Mouse (Mus musculus): ENCODE results near the gene Rnf114. TPM values are rescaled to one million over a fixed set of nuclear protein-coding genes. Genes with fewer than 3 reads are reported as not detected.

The Rnf114 gene
- polyA plus RNA-seq, 1 experiment from 2014 or later = 77.0 TPM

- Histone ChIP-seq H3K27ac (peak overlapping the region; percentile 38; the same call in 1 of the 2 replicates), H3K4me2 (ENCODE audit: low read length) (no peak overlapping the region), H3K36me3 (ENCODE audit: insufficient read depth, low read length) (no peaks in the 10 kb centered on the region), H3K9ac (ENCODE audit: low read depth, low read length) (no peak overlapping the region), H3K4me3 (replicated peaks; ENCODE audit: low read depth, low read length) (no peak overlapping the region), H3K9me3 (replicated peaks; ENCODE audit: low read length) (no peaks in the 10 kb centered on the region), H3K27me3 (ENCODE audit: insufficient read depth, low read length) (no peaks in the 10 kb centered on the region), H3K4me1 (replicated peaks; ENCODE audit: insufficient read depth, low read length) (peaks cover 15% of the 10 kb centered on the region)
- ATAC-seq (replicated peaks; ENCODE audit: low FRiP score, low read depth) (0 out of 2 replicates have a peak, but pooled peaks have one; percentile 33), DNase-seq (ENCODE audit: low spot score) (no peak)
- 67% methylated on average over 13 of the region's 13 CpGs for whole genome bisulfite sequencing
- no peak for TF ChIP-seq CTCF (IDR thresholded peaks at IDR 0.05; ENCODE audit: low read depth)
Measured at GRCm38 (mm10) chr2:167564551-167565311, 72.3 kb downstream of the Rnf114 start.

- peaks cover 12% of the 10 kb centered on the region for H3K4me1 ChIP-seq (replicated peaks; ENCODE audit: insufficient read depth, low read length)
- no peaks in the 10 kb centered on the region for H3K9me3 ChIP-seq (replicated peaks; ENCODE audit: low read length)
- H3K4me3 ChIP-seq (replicated peaks; ENCODE audit: low read depth, low read length) = no peak overlapping the region
- H3K9ac ChIP-seq (ENCODE audit: low read depth, low read length) = 0 out of 2 replicates have a peak overlapping the region, but pooled peaks have one; percentile 52
- ATAC-seq (replicated peaks; ENCODE audit: low FRiP score, low read depth) = peak; percentile 23; the same call in 1 of the 2 replicates
- DNase-seq (ENCODE audit: low spot score) = no peak
- H3K4me2 ChIP-seq (ENCODE audit: low read length) = peak overlapping the region; percentile 38
- TF ChIP-seq CTCF (IDR thresholded peaks at IDR 0.05; ENCODE audit: low read depth) = no peak
- 41% methylated on average over 3 of the region's 3 CpGs for WGBS
- no peaks in the 10 kb centered on the region for H3K27me3 ChIP-seq (ENCODE audit: insufficient read depth, low read length)
- H3K36me3 ChIP-seq (ENCODE audit: insufficient read depth, low read length) = no peaks in the 10 kb centered on the region
- H3K27ac ChIP-seq = peak overlapping the region; percentile 87
Measured at GRCm38 (mm10) chr2:167565312-167565656, 72.8 kb downstream of the Rnf114 start.

GRCm38 (mm10) chr2:167565682-167566081, 73.2 kb downstream of the Rnf114 start:
- DNase-seq (ENCODE audit: low spot score) = peak; percentile 89
- H3K9ac ChIP-seq (ENCODE audit: low read depth, low read length) = peak overlapping the region; percentile 52

More at GRCm38 (mm10) chr2:167565682-167566081, 73.2 kb downstream of the Rnf114 start:
- H3K36me3 ChIP-seq (ENCODE audit: insufficient read depth, low read length) = no peaks in the 10 kb centered on the region
- TF ChIP-seq CTCF (IDR thresholded peaks at IDR 0.05; ENCODE audit: low read depth) = no peak
- H3K27me3 ChIP-seq (ENCODE audit: insufficient read depth, low read length) = no peaks in the 10 kb centered on the region
- H3K4me2 ChIP-seq (ENCODE audit: low read length) = peak overlapping the region; percentile 38
- WGBS = 11% methylated on average over 19 of the region's 19 CpGs
- H3K4me3 ChIP-seq (replicated peaks; ENCODE audit: low read depth, low read length) = no peak overlapping the region
- H3K27ac ChIP-seq = peak overlapping the region; percentile 87
- peaks cover 12% of the 10 kb centered on the region for H3K4me1 ChIP-seq (replicated peaks; ENCODE audit: insufficient read depth, low read length)
- ATAC-seq (replicated peaks; ENCODE audit: low FRiP score, low read depth) = no peak; the same call in 1 of the 2 replicates
- no peaks in the 10 kb centered on the region for H3K9me3 ChIP-seq (replicated peaks; ENCODE audit: low read length)

Other genes starting within 250 kb of the Rnf114 start
- 19.5 and 22.6 TPM in 2 replicates for gene B4galt5, start 143.5 kb upstream of the Rnf114 start, polyA plus RNA-seq (2015; fragmentation: Nextera tagmentation; extraction: Ambion mirVana)
- gene Slc9a8, start 70.9 kb upstream of the Rnf114 start, polyA plus RNA-seq (2015; fragmentation: Nextera tagmentation; extraction: Ambion mirVana) = 14.2 and 15.5 TPM in 2 replicates
- gene Spata2, start 242 bp downstream of the Rnf114 start, polyA plus RNA-seq (2015; fragmentation: Nextera tagmentation; extraction: Ambion mirVana) = 14.3 and 15.5 TPM in 2 replicates
- 33.9 and 36.1 TPM in 2 replicates for gene Snai1, start 45.5 kb downstream of the Rnf114 start, polyA plus RNA-seq (2015; fragmentation: Nextera tagmentation; extraction: Ambion mirVana)
- gene Ube2v1, start 139.4 kb downstream of the Rnf114 start, polyA plus RNA-seq (2015; fragmentation: Nextera tagmentation; extraction: Ambion mirVana) = 256 and 262 TPM in 2 replicates
- 11.2 and 12.6 TPM in 2 replicates for gene Gm20431, start 168.9 kb downstream of the Rnf114 start, polyA plus RNA-seq (2015; fragmentation: Nextera tagmentation; extraction: Ambion mirVana)
- gene Cebpb, start 196.3 kb downstream of the Rnf114 start, polyA plus RNA-seq (2015; fragmentation: Nextera tagmentation; extraction: Ambion mirVana) = 13.0 and 22.2 TPM in 2 replicates
- gene Tmem189, start 197.2 kb downstream of the Rnf114 start, polyA plus RNA-seq (2015; fragmentation: Nextera tagmentation; extraction: Ambion mirVana) = 64.6 and 65.2 TPM in 2 replicates